Mouse (Mus musculus) kidney, postnatal 36 days (tissue): ENCODE results near the gene Ifngr2.

Source experiments
- DNase-seq, 2 experiments: peaks; one replicate each; pipeline ENCODE4 v3.0.0; 2021 to 2022; ENCODE audit warnings: mixed read lengths in 2 of 2

Ifngr2 gene

GRCm38 (mm10) chr16:91612525-91612924 lies 65.7 kb downstream of the Ifngr2 start:
- no peak for DNase-seq

GRCm38 (mm10) chr16:91614552-91614951 lies 67.7 kb downstream of the Ifngr2 start:
- no peak for DNase-seq
